Mouse (Mus musculus): ENCODE measurements around the gene Exoc3l. TPM values are rescaled to one million over a fixed set of nuclear protein-coding genes. Genes with fewer than 3 reads are reported as not detected.
A peak's percentile ranks its signal among the peaks of the same experiment; 100 is the strongest.

The Exoc3l gene
- total and polyA plus RNA-seq, 2 experiments from 2014 or later, result 2.4 to 8.0 TPM

DNA sequence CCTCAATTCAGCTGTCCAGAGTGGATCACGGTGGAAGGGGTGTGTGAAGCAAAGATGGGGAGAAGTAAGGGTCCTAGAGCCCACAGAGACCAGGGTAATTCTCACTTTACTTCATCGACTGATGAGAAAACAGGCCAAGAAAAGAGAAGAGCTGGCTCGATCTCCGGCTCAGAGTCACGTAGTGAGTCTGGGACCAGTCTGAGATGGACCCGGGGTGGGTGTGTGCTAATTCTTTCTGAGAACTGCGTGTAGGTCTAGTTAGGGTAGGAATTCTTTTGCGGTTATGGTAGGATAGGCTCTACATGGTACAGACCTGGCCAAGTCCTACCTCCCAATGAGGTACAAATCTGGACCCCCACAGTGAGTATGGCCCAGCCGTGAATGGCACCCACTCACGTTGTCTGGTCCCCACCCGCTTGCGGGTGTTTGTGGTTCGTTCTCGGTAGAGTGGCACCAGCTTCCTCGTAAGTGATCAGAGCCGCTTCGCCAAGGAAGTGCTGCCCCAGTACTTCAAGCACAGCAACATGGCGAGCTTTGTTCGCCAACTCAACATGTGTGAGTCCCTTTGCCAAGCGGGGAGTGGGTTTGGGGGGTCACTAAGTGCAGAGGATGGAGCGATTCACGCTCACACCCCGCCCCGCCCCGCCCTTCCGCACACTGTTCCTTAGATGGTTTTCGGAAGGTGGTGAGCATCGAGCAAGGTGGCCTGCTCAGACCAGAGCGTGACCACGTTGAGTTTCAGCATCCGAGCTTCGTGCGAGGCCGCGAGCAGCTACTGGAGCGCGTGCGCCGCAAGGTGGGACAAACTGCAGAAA lies 25.6 kb downstream of the Exoc3l start:
- peak overlapping the region; percentile 85 for H3K4me2 ChIP-seq (ENCODE audit: low read depth, low read length)
- peaks cover 17% of the 10 kb centered on the region for H3K4me1 ChIP-seq (ENCODE audit: insufficient read depth, low read length)
- ATAC-seq (no peak), DNase-seq (ENCODE audit: low spot score) (no peak)
- peak overlapping the region; percentile 46 for H3K4me3 ChIP-seq (ENCODE audit: low read length)
- no peak overlapping the region for H3K27ac ChIP-seq
- 6% methylated on average over 39 of the region's 39 CpGs for WGBS
- no peaks in the 10 kb centered on the region for H3K9me3 ChIP-seq (ENCODE audit: low read length)
- H3K9ac ChIP-seq (replicated peaks; ENCODE audit: low read length), result 0 out of 2 replicates have a peak overlapping the region, but pooled peaks have one; percentile 54
- no peak for TF ChIP-seq CTCF (IDR thresholded peaks at IDR 0.05; ENCODE audit: low read depth)
- peaks cover 45% of the 10 kb centered on the region for H3K27me3 ChIP-seq (ENCODE audit: insufficient read depth, low read length)
- no peaks in the 10 kb centered on the region for H3K36me3 ChIP-seq (ENCODE audit: insufficient read depth, low read length)

DNA sequence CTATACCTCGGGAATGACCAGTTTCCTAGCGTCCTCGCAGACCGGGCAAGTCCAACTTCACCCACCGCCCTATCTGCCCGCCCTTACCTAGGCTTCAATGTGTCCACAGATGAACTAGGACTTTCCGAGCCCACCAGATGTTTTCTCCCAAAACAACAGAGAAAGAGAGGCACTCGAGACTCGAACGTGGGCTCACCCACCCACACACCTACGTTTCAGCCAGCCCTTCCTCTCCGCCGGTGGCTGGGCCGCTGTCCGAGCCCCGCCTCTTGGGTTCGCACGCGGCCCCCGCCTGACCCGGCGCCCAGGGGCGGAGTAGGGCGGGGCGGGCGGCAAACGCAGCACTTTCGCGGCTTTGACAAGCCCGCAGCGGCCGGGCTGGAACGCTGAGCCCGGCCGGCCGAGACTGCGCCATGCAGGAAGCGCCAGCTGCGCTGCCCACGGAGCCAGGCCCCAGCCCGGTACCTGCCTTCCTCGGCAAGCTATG lies 26.4 kb downstream of the Exoc3l start, which contains the start of gene Hsf4:
Hsf4 (plus strand) TSS at position 341 of the 487 bp plus-strand sequence.
- H3K27ac ChIP-seq, result peak within 1 kb of the TSS; percentile 41; the same call in 1 of the 2 replicates
- peak within 1 kb of the TSS; percentile 46 for H3K4me3 ChIP-seq (ENCODE audit: low read length)
- no peak for ATAC-seq
- WGBS, result under 1% methylated on average over 42 of the region's 42 CpGs
- H3K36me3 ChIP-seq (ENCODE audit: insufficient read depth, low read length), result no peaks in the 10 kb centered on the region
- H3K4me1 ChIP-seq (ENCODE audit: insufficient read depth, low read length), result peaks cover 17% of the 10 kb centered on the region
- H3K9me3 ChIP-seq (ENCODE audit: low read length), result no peaks in the 10 kb centered on the region
- no peak for TF ChIP-seq CTCF (IDR thresholded peaks at IDR 0.05; ENCODE audit: low read depth)
- peaks cover 45% of the 10 kb centered on the region for H3K27me3 ChIP-seq (ENCODE audit: insufficient read depth, low read length)
- peak within 1 kb of the TSS; percentile 85 for H3K4me2 ChIP-seq (ENCODE audit: low read depth, low read length)
- peak within 1 kb of the TSS; percentile 54 for H3K9ac ChIP-seq (replicated peaks; ENCODE audit: low read length)
- DNase-seq (ENCODE audit: low spot score), result no peak

DNA sequence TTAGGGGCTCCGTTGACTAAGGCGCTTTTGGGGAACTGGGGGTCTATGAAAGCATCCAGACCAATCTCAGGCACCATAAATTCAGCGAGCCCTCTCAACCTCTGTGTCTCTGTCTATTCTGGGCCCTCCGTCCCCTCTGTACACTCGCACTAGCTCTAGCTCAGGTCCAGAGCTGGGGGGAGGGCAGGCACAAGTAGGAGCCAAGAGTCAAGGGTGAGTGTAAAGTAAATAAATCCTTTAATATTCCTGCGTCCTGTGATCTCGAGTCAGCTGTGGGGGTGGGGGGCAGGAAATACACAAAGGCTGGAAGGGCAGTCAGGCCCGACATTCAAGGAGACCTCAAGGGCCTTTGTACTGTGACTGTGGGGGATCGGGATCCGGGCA lies 26.8 kb downstream of the Exoc3l start:
- Histone ChIP-seq H3K9ac (replicated peaks; ENCODE audit: low read length) (peak overlapping the region; percentile 54), H3K4me3 (ENCODE audit: low read length) (peak overlapping the region; percentile 46), H3K27ac (peak overlapping the region; percentile 41; the same call in 1 of the 2 replicates), H3K4me1 (ENCODE audit: insufficient read depth, low read length) (peaks cover 17% of the 10 kb centered on the region), H3K27me3 (ENCODE audit: insufficient read depth, low read length) (peaks cover 45% of the 10 kb centered on the region), H3K36me3 (ENCODE audit: insufficient read depth, low read length) (no peaks in the 10 kb centered on the region), H3K4me2 (ENCODE audit: low read depth, low read length) (peak overlapping the region; percentile 85), H3K9me3 (ENCODE audit: low read length) (no peaks in the 10 kb centered on the region)
- TF ChIP-seq CTCF (IDR thresholded peaks at IDR 0.05; ENCODE audit: low read depth), result no peak
- ATAC-seq (peak; percentile 16; the same call in 1 of the 2 replicates), DNase-seq (ENCODE audit: low spot score) (no peak)
- WGBS, result under 1% methylated on average over 10 of the region's 10 CpGs

DNA sequence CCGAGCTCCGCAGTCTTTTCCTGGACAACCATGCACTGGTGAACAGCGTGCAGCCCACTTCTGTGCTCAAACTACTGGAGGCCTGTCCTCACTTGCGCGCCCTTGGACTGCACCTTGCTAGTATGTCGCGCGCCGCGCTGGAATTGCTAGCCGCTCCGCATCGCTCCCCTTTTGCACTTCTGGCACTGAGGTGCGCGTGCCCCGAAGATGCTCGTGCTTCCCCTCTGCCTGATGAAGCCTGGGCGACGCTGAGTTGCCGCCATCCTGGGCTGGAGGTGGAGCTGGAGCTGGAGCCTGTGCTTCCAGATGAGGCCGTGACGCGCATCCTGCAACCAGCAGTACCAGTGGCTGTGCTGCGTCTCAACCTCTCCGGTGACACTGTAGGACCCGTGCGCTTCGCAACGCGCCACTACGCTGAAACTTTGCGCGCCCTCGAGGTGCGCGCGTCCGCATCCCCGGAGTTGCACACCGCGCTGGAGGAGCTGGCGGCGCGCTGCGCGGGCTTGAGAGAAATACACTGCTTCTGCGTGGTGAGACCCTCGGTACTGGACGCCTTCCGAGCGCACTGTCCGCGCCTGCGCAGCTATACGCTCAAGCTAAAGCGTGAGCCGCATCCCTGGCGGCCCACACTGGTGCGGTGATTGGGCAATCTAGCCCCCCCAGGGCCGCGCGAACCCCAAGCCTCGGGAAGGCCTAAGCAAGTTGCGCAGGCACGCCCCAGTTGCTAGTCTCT lies 27.4 kb downstream of the Exoc3l start:
- DNase-seq (ENCODE audit: low spot score), result peak; percentile 97
- Histone ChIP-seq H3K4me1 (ENCODE audit: insufficient read depth, low read length) (peaks cover 17% of the 10 kb centered on the region), H3K9me3 (ENCODE audit: low read length) (no peaks in the 10 kb centered on the region), H3K4me3 (ENCODE audit: low read length) (peak overlapping the region; percentile 46), H3K36me3 (ENCODE audit: insufficient read depth, low read length) (no peaks in the 10 kb centered on the region), H3K27me3 (ENCODE audit: insufficient read depth, low read length) (peaks cover 45% of the 10 kb centered on the region), H3K4me2 (ENCODE audit: low read depth, low read length) (peak overlapping the region; percentile 85), H3K9ac (replicated peaks; ENCODE audit: low read length) (peak overlapping the region; percentile 54), H3K27ac (peak overlapping the region; percentile 41; the same call in 1 of the 2 replicates)
- WGBS, result under 1% methylated on average over 53 of the region's 65 CpGs
- ATAC-seq, result peak; percentile 90
- TF ChIP-seq CTCF (IDR thresholded peaks at IDR 0.05; ENCODE audit: low read depth), result peak; percentile 13; the same call in 1 of the 2 replicates

DNA sequence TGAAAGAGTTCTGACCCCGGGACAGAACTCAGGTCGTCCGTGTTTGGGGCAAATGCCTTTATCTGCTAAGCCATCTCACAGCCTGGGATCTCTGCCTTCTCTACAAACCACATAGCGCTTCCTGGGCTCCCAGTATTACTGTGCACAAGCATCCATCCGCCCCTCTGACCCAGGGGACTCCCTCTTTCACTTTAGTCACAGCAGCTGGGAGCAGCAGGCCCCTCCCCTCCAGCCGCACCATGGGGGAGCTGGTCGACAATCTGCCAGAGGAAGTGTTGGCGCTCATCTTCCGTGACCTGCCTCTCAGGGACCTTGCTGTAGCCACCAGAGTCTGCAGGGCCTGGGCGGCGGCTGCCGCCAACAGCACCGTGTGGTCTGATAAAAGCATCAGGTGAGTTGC lies 29.1 kb downstream of the Exoc3l start:
- Histone ChIP-seq H3K36me3 (ENCODE audit: insufficient read depth, low read length) (no peaks in the 10 kb centered on the region), H3K9ac (replicated peaks; ENCODE audit: low read length) (no peak overlapping the region), H3K27ac (no peak overlapping the region), H3K4me2 (ENCODE audit: low read depth, low read length) (no peak overlapping the region), H3K4me3 (ENCODE audit: low read length) (no peak overlapping the region), H3K9me3 (ENCODE audit: low read length) (no peaks in the 10 kb centered on the region), H3K27me3 (ENCODE audit: insufficient read depth, low read length) (peaks cover 34% of the 10 kb centered on the region), H3K4me1 (ENCODE audit: insufficient read depth, low read length) (peaks cover 17% of the 10 kb centered on the region)
- DNase-seq (ENCODE audit: low spot score), result no peak
- WGBS, result 18% methylated on average over 13 of the region's 13 CpGs
- ATAC-seq, result no peak
- TF ChIP-seq CTCF (IDR thresholded peaks at IDR 0.05; ENCODE audit: low read depth), result no peak

DNA sequence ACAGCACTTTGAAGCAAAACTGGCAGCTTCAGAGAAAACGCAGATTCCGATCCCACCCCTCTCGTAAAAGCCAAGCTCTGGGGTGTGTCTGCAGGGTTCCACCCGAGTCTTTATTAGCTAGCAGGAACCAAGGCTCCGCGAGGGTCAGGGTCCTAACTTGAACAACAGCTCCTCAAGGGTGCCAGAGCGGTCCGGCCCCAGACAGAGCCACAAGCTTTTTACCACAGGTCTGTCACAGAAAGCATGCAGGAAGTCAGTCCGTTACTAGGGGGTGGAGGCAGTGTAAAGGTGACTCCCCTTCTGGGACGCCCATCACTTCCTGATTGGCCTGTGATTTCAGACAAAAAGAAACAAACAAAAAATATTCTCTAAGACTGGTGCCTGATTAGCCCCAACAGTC lies 30.8 kb downstream of the Exoc3l start:
- Histone ChIP-seq H3K4me3 (ENCODE audit: low read length) (peak overlapping the region; percentile 64), H3K27me3 (ENCODE audit: insufficient read depth, low read length) (peaks cover 27% of the 10 kb centered on the region), H3K9ac (replicated peaks; ENCODE audit: low read length) (no peak overlapping the region), H3K9me3 (ENCODE audit: low read length) (no peaks in the 10 kb centered on the region), H3K4me1 (ENCODE audit: insufficient read depth, low read length) (peaks cover 13% of the 10 kb centered on the region), H3K27ac (no peak overlapping the region), H3K36me3 (ENCODE audit: insufficient read depth, low read length) (no peaks in the 10 kb centered on the region), H3K4me2 (ENCODE audit: low read depth, low read length) (peak overlapping the region; percentile 93)
- ATAC-seq (no peak), DNase-seq (ENCODE audit: low spot score) (no peak)
- TF ChIP-seq CTCF (IDR thresholded peaks at IDR 0.05; ENCODE audit: low read depth), result no peak
- WGBS, result 9% methylated on average over 10 of the region's 10 CpGs
